In the genomic region with DNA sequence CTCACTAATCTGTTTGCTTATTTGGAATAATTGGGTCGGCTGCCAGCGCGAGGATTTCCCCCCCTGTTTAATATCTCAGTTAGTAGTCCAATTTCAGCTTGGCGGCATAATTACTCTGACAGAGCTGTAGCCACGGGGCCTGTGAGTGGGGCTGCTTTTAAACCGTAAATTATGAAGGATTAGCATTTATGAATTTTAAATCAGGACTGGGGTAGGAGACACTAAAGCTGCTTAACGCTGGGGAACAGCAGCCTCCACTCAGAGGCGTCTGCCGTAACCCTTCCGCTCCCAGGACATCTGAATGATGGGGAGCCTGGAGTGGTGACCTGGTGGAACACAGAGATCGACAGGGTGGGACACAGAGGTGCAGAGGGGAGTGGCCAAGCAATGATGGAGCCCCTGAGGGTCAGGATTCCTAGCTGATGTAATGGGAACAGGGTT, we compare ENCODE assay signal across 13 mouse cellular contexts. TPM values are rescaled to one million over a fixed set of nuclear protein-coding genes. Genes with fewer than 3 reads are reported as not detected.
DNase-seq lines count a peak whose midpoint lies in the region; ATAC-seq lines count a peak whose summit lies in the region.
"Had no signal": no experiment of that assay in that cellular context is flagged by ENCODE, and none has a peak within 500 bp of the region (broad histone marks: within the 10 kb centered on the region; RNA-seq: fewer than 3 reads in every experiment).

No protein-coding gene starts in this region.

- no peaks in the 10 kb centered on the region for H3K27me3 ChIP-seq in hindbrain, embryonic 12.5 days
- no peaks in the 10 kb centered on the region for H3K27me3 ChIP-seq in midbrain, embryonic 14.5 days (ENCODE audit: control insufficient read depth, insufficient read depth, low read length)
- H3K27me3 ChIP-seq: embryonic facial prominence, embryonic 12.5 days; kidney, embryonic 15.5 days had no signal

- peaks cover 21% of the 10 kb centered on the region for H3K4me1 ChIP-seq in hindbrain, embryonic 12.5 days
- H3K4me1 ChIP-seq in midbrain, embryonic 14.5 days (ENCODE audit: control insufficient read depth, insufficient read depth, low read length), result peaks cover 39% of the 10 kb centered on the region

- no peak overlapping the region for H3K4me2 ChIP-seq in hindbrain, embryonic 12.5 days (replicated peaks)
- no peak overlapping the region for H3K4me2 ChIP-seq in midbrain, embryonic 14.5 days (ENCODE audit: low read length)
- H3K4me2 ChIP-seq: embryonic facial prominence, embryonic 12.5 days; kidney, embryonic 15.5 days; lung, embryonic 14.5 days had no signal

- H3K9me3 ChIP-seq in hindbrain, embryonic 12.5 days (replicated peaks), result no peaks in the 10 kb centered on the region
- no peaks in the 10 kb centered on the region for H3K9me3 ChIP-seq in midbrain, embryonic 14.5 days (ENCODE audit: control insufficient read depth, low read length)
- H3K9me3 ChIP-seq: embryonic facial prominence, embryonic 12.5 days; kidney, embryonic 15.5 days had no signal

- H3K27ac ChIP-seq in hindbrain, embryonic 12.5 days, result 0 out of 2 replicates have a peak overlapping the region, but pooled peaks have one; percentile 19
- peak overlapping the region; percentile 63 for H3K27ac ChIP-seq in midbrain, embryonic 14.5 days (replicated peaks; ENCODE audit: low read depth, low read length)
- H3K27ac ChIP-seq: embryonic facial prominence, embryonic 12.5 days; kidney, embryonic 15.5 days had no signal

- no peak overlapping the region for H3K9ac ChIP-seq in hindbrain, embryonic 12.5 days
- H3K9ac ChIP-seq in midbrain, embryonic 14.5 days (replicated peaks; ENCODE audit: low read length), result no peak overlapping the region
- H3K9ac ChIP-seq: embryonic facial prominence, embryonic 12.5 days; kidney, embryonic 15.5 days; lung, embryonic 14.5 days had no signal

- ATAC-seq in hindbrain, embryonic 12.5 days (ENCODE audit: low FRiP score), result peak; percentile 81
- peak; percentile 88 for ATAC-seq in midbrain, embryonic 14.5 days (ENCODE audit: low FRiP score, low TSS enrichment)

- H3K36me3 ChIP-seq in hindbrain, embryonic 12.5 days, result no peaks in the 10 kb centered on the region
- no peaks in the 10 kb centered on the region for H3K36me3 ChIP-seq in midbrain, embryonic 14.5 days (ENCODE audit: control insufficient read depth, insufficient read depth, low read length)
- H3K36me3 ChIP-seq: embryonic facial prominence, embryonic 12.5 days; kidney, embryonic 15.5 days had no signal

- WGBS in hindbrain, embryonic 12.5 days, result 31% methylated on average over 11 of the region's 11 CpGs
- 6% methylated on average over 11 of the region's 11 CpGs for WGBS in midbrain, embryonic 14.5 days

- peak; percentile 62 for DNase-seq in Muller cell, postnatal 12 days (ENCODE audit: inconsistent ontology term)
- peak; percentile 21 for DNase-seq in brain, adult 2 months (ENCODE audit: low read depth, low spot score)
- peak; percentile 88 for DNase-seq in midbrain, embryonic 14.5 days
- no peak for DNase-seq in adrenal gland, postnatal 25 days
- no peak for DNase-seq in adrenal gland, postnatal 36 days
- DNase-seq in urinary bladder, postnatal 25 days (ENCODE audit: low spot score), result no peak
- DNase-seq: gastrocnemius, postnatal 14 days; heart, postnatal 10 days; lung, embryonic 14.5 days; thymus, adult 18-20 months had no signal

- H3K4me3 ChIP-seq in hindbrain, embryonic 12.5 days, result no peak overlapping the region
- H3K4me3 ChIP-seq in midbrain, embryonic 14.5 days (replicated peaks; ENCODE audit: low read depth, low read length), result no peak overlapping the region
- H3K4me3 ChIP-seq: embryonic facial prominence, embryonic 12.5 days; kidney, embryonic 15.5 days had no signal

RNA-seq across cellular contexts. Expression of a gene that starts 56.9 kb away (rescaled TPM):
- polyA plus RNA-seq in hindbrain, embryonic 12.5 days (2016; fragmentation: Nextera tagmentation; extraction: Ambion mirVana), result 46.3 and 50.9 TPM in 2 replicates
- polyA plus RNA-seq in midbrain, embryonic 14.5 days (2014; fragmentation: Nextera tagmentation; extraction: Ambion mirVana), result 170 and 189 TPM in 2 replicates
- total RNA-seq in adrenal gland, postnatal 25 days (2021), result 4.6 and 6.0 TPM in 2 replicates
- 1 to 10 TPM; 5.1 to 9.4 TPM for total RNA-seq in adrenal gland, postnatal 36 days (2021)

Comparison
In these comparisons a context has a peak if more than half of its experiments do, and no peak if none do; other contexts are left out.
1. DNase-seq: peak in Muller cell, postnatal 12 days (single experiment), brain, adult 2 months (single experiment) and midbrain, embryonic 14.5 days (single experiment); none in adrenal gland, postnatal 25 days (single experiment), adrenal gland, postnatal 36 days (0 of 2) and urinary bladder, postnatal 25 days (single experiment).